Mouse (Mus musculus): ENCODE results near the gene Amy2a2.
"Not testable (repeated sequence)": the region's sequence is repeated elsewhere in the genome, so short reads cannot be mapped to it uniquely, and the experiment has no call there.

Gene Amy2a2

GRCm38 (mm10) chr3:113356558-113356957 lies at the start of gene Amy2a2:
Amy2a2 (minus strand) TSS chr3:113356658.
- not testable (repeated sequence) for ATAC-seq (ENCODE audit: insufficient number of reproducible peaks, low FRiP score, low TSS enrichment)

GRCm38 (mm10) chr3:113345484-113345883 lies 11.0 kb downstream of the Amy2a2 start:
- ATAC-seq (ENCODE audit: insufficient number of reproducible peaks, low FRiP score, low TSS enrichment): not testable (repeated sequence)

GRCm38 (mm10) chr3:113323952-113324351 lies 32.5 kb downstream of the Amy2a2 start, which contains the start of gene Amy2a3:
Amy2a3 (minus strand) TSS chr3:113324052.
- not testable (repeated sequence) for ATAC-seq (ENCODE audit: insufficient number of reproducible peaks, low FRiP score, low TSS enrichment)

GRCm38 (mm10) chr3:113312937-113313336 lies 43.5 kb downstream of the Amy2a2 start:
- ATAC-seq (ENCODE audit: insufficient number of reproducible peaks, low FRiP score, low TSS enrichment): not testable (repeated sequence)
